Mouse (Mus musculus): Measurements from ENCODE around the gene Wdr35. TPM values are rescaled to one million over a fixed set of nuclear protein-coding genes. Genes with fewer than 3 reads are reported as not detected.

The Wdr35 gene
- polyA plus RNA-seq, 1 experiment: 7.5 TPM

DNA sequence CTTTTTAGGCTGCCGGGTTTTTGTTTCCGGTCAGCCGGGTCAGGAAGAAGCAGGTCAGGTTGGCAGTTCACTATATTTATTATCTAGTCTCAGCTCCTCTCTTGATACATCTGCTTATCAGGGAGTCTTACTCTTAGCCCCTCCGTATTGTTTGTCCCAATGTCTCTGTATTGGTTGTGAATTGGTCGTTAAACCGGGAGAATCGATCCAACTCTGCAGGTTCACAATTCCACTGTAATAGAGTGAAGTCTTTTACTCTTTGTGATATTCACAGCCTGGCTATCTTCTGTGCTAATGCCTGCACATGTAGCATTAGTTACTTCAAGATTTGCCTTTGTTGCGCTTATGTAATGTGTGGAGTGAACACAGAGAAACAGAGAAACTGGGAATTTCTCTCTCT, 57.5 kb downstream of the Wdr35 start:
- no peak overlapping the region for H3K4me3 ChIP-seq (replicated peaks; ENCODE audit: control insufficient read depth, low read depth, low read length)
- WGBS: 33% methylated on average over 8 of the region's 8 CpGs
- no peak for TF ChIP-seq CTCF (IDR thresholded peaks at IDR 0.05; ENCODE audit: control insufficient read depth, insufficient read depth, low read length)
- TF ChIP-seq POLR2A (IDR thresholded peaks at IDR 0.05; ENCODE audit: borderline replicate concordance, control insufficient read depth, low read depth, low read length): no peak
- H3K4me1 ChIP-seq (ENCODE audit: control insufficient read depth, insufficient read depth, low read length): no peaks in the 10 kb centered on the region
- H3K27ac ChIP-seq (ENCODE audit: control insufficient read depth, insufficient read depth, low read depth, low read length, poor library complexity): no peak overlapping the region

DNA sequence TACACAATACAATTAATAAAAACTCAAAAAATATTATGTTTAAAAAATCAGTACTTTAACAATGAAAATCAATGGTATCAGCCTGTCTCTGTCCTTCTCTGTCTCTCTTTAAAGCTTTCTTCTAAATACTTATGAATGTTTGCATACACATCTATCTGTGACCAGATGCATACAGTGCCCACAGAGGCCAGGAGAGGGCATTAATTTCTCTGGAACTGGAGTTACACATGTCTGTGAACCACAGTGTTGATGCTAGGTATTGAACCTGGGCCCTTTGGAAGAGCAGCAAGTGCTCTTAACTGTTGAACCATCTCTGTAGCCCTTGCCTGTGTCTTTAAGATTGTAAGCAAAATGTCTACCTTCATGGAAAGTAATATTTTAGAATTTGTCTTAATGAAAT, 59.4 kb downstream of the Wdr35 start:
- H3K4me3 ChIP-seq (replicated peaks; ENCODE audit: control insufficient read depth, low read depth, low read length): no peak overlapping the region
- no peak overlapping the region for H3K27ac ChIP-seq (ENCODE audit: control insufficient read depth, insufficient read depth, low read depth, low read length, poor library complexity)
- no peaks in the 10 kb centered on the region for H3K4me1 ChIP-seq (ENCODE audit: control insufficient read depth, insufficient read depth, low read length)
- TF ChIP-seq CTCF (IDR thresholded peaks at IDR 0.05; ENCODE audit: control insufficient read depth, insufficient read depth, low read length) (no peak), POLR2A (IDR thresholded peaks at IDR 0.05; ENCODE audit: borderline replicate concordance, control insufficient read depth, low read depth, low read length) (no peak)

DNA sequence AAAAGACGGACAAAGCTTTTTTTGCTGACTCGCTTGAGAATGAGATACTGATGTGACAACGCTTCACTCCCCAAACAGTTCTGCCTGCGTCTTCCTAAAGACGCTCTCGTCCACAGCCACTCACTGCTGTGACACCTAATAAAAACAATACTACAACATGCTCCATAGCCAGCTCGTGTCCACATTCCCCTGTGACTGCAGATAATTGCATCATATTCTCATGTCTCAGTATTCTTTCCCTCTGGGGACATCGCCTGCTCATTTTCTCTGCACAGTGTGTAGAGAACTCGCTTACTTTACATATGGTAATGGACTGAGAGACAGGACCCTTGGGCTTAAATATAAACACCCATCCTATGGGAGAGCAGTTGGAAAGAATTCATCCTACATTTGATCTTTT, 62.7 kb downstream of the Wdr35 start:
- 82% methylated on average over 9 of the region's 9 CpGs for WGBS
- H3K4me3 ChIP-seq (replicated peaks; ENCODE audit: control insufficient read depth, low read depth, low read length): no peak overlapping the region
- no peak for TF ChIP-seq POLR2A (IDR thresholded peaks at IDR 0.05; ENCODE audit: borderline replicate concordance, control insufficient read depth, low read depth, low read length)
- TF ChIP-seq CTCF (IDR thresholded peaks at IDR 0.05; ENCODE audit: control insufficient read depth, insufficient read depth, low read length): no peak
- no peaks in the 10 kb centered on the region for H3K4me1 ChIP-seq (ENCODE audit: control insufficient read depth, insufficient read depth, low read length)
- H3K27ac ChIP-seq (ENCODE audit: control insufficient read depth, insufficient read depth, low read depth, low read length, poor library complexity): no peak overlapping the region

DNA sequence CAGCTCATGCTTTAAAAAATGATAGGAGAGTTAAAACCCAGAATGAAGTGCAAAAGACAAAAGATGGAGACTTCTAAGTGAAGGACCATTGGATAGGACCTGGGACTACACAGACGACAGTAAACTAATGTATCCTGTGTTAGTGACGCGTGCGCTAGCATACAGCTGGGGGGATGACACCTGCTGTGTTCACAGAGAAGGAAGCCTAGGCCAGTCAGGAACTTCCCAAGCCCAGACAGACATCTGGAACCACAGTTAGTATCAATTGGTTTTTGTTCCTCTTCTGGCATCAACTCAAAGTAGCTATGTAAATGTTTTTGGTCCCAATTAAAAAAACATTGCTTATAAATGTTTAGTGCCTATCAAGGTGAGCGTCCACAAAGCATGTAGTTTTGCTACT, 66.5 kb downstream of the Wdr35 start:
- H3K4me3 ChIP-seq (replicated peaks; ENCODE audit: control insufficient read depth, low read depth, low read length): no peak overlapping the region
- no peak for TF ChIP-seq POLR2A (IDR thresholded peaks at IDR 0.05; ENCODE audit: borderline replicate concordance, control insufficient read depth, low read depth, low read length)
- no peak for TF ChIP-seq CTCF (IDR thresholded peaks at IDR 0.05; ENCODE audit: control insufficient read depth, insufficient read depth, low read length)
- H3K27ac ChIP-seq (ENCODE audit: control insufficient read depth, insufficient read depth, low read depth, low read length, poor library complexity): no peak overlapping the region
- WGBS: 73% methylated on average over 5 of the region's 5 CpGs
- no peaks in the 10 kb centered on the region for H3K4me1 ChIP-seq (ENCODE audit: control insufficient read depth, insufficient read depth, low read length)

DNA sequence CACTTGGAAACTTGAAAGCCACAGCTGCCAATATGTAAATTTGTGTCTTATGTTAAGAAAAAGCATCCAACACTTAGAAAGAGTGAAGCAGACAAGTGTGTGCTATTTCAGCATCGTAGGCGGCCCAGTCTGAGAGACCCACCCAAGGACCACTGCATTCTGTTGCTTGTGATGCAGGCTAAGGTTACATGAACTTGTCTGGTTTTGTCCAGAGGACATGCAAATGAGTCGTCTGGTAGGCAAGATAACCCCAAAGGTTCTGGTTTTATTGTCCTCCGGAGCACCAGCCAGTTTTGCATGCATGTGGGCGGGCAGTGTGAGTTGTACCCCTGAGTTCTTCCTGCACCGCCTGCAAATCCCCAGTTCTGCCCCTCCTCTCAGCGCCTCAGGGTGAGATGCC, 67.0 kb downstream of the Wdr35 start:
- Histone ChIP-seq H3K4me1 (ENCODE audit: control insufficient read depth, insufficient read depth, low read length) (no peaks in the 10 kb centered on the region), H3K27ac (ENCODE audit: control insufficient read depth, insufficient read depth, low read depth, low read length, poor library complexity) (no peak overlapping the region), H3K4me3 (replicated peaks; ENCODE audit: control insufficient read depth, low read depth, low read length) (no peak overlapping the region)
- 82% methylated on average over 7 of the region's 7 CpGs for WGBS
- TF ChIP-seq CTCF (IDR thresholded peaks at IDR 0.05; ENCODE audit: control insufficient read depth, insufficient read depth, low read length) (no peak), POLR2A (IDR thresholded peaks at IDR 0.05; ENCODE audit: borderline replicate concordance, control insufficient read depth, low read depth, low read length) (no peak)

DNA sequence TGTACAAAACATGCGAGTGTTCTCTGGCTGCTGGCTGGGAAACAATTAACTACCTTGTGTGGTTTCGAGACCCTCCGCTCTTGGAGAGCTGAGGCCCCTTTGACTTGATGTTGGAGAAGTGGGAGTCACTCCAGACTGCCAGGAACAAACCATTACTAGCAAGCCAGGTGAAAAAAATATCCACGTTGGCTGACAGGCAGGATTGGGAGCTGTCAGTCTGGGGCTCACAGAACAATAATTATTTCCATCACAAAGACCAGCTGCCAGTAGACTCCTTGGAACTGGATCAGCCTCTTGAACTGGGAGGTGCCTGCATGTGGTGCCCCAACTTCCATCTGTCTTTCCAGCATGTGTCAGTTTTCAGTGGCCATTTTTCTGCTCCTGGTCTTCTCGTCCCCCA, 68.6 kb downstream of the Wdr35 start:
- TF ChIP-seq POLR2A (IDR thresholded peaks at IDR 0.05; ENCODE audit: borderline replicate concordance, control insufficient read depth, low read depth, low read length) (no peak), CTCF (IDR thresholded peaks at IDR 0.05; ENCODE audit: control insufficient read depth, insufficient read depth, low read length) (no peak)
- Histone ChIP-seq H3K4me1 (ENCODE audit: control insufficient read depth, insufficient read depth, low read length) (no peaks in the 10 kb centered on the region), H3K27ac (ENCODE audit: control insufficient read depth, insufficient read depth, low read depth, low read length, poor library complexity) (no peak overlapping the region), H3K4me3 (replicated peaks; ENCODE audit: control insufficient read depth, low read depth, low read length) (no peak overlapping the region)
- 82% methylated on average over 5 of the region's 5 CpGs for WGBS

DNA sequence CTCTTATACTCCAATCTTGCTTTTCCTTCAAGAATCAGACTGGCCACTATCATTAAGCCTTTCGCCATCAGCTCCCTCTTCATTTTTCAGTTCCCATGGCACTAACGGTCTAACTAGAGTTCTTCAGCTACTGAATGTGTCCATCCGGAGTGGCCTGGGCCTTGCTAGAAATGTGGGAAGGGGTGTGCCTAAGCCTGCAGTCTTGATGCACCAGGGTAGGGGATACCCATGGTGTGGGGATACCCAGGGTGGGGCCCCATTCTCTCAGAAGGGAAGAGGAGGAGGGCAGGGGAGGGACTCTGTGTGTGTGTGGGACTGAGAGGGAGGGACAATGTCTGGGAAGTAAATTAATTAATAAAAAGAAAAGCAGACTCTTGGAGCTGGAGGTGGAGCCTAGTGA, 69.1 kb downstream of the Wdr35 start:
- TF ChIP-seq POLR2A (IDR thresholded peaks at IDR 0.05; ENCODE audit: borderline replicate concordance, control insufficient read depth, low read depth, low read length) (no peak), CTCF (IDR thresholded peaks at IDR 0.05; ENCODE audit: control insufficient read depth, insufficient read depth, low read length) (no peak)
- Histone ChIP-seq H3K4me3 (replicated peaks; ENCODE audit: control insufficient read depth, low read depth, low read length) (no peak overlapping the region), H3K27ac (ENCODE audit: control insufficient read depth, insufficient read depth, low read depth, low read length, poor library complexity) (no peak overlapping the region), H3K4me1 (ENCODE audit: control insufficient read depth, insufficient read depth, low read length) (no peaks in the 10 kb centered on the region)
- WGBS: 86% methylated on average over 3 of the region's 3 CpGs

DNA sequence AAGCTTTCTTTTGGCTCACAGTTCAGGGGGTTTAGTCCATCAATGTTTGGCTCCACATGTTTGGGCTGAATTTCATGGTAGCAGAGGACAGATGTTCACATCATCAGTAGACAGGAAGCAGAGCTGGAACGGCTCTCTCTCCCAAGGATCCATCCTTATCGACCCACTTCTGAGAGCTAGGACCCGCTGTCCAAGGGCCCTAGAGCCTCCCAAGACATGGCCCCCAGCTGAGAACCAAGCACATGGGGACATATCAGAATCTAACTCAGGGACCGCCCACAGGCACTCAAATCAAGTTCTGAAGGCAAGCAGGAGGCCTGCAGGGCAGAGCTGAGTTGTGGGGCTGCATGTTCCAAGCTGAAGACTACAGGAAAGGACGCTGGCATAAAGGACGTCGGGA, 71.0 kb downstream of the Wdr35 start:
- Histone ChIP-seq H3K27ac (ENCODE audit: control insufficient read depth, insufficient read depth, low read depth, low read length, poor library complexity) (no peak overlapping the region), H3K4me3 (replicated peaks; ENCODE audit: control insufficient read depth, low read depth, low read length) (no peak overlapping the region), H3K4me1 (ENCODE audit: control insufficient read depth, insufficient read depth, low read length) (no peaks in the 10 kb centered on the region)
- no peak for TF ChIP-seq POLR2A (IDR thresholded peaks at IDR 0.05; ENCODE audit: borderline replicate concordance, control insufficient read depth, low read depth, low read length)
- no peak for TF ChIP-seq CTCF (IDR thresholded peaks at IDR 0.05; ENCODE audit: control insufficient read depth, insufficient read depth, low read length)
- WGBS: 85% methylated on average over 7 of the region's 7 CpGs

DNA sequence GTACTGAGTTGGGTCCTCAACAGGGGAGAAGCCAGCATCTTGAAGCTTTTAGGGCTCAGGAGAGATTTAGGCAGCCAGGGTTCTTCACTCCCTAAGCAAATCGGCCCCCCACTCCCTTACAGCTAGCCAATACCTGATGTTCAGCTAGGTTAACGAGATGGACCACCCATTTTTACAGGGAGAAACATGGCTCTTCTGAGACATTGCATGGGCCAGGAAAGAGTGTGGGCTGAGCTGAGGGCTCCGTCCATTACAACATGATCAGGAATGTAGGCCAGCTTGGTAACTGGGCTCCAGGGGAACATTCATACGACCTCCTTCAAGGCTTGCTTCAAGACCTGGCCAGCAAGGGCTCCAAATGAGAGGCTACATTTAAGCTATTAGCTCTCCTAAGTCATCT, 73.0 kb downstream of the Wdr35 start:
- H3K4me3 ChIP-seq (replicated peaks; ENCODE audit: control insufficient read depth, low read depth, low read length): no peak overlapping the region
- WGBS: 76% methylated on average over 4 of the region's 4 CpGs

More for the DNA sequence above, 73.0 kb downstream of the Wdr35 start:
- TF ChIP-seq POLR2A (IDR thresholded peaks at IDR 0.05; ENCODE audit: borderline replicate concordance, control insufficient read depth, low read depth, low read length): no peak
- Histone ChIP-seq H3K4me1 (ENCODE audit: control insufficient read depth, insufficient read depth, low read length) (no peaks in the 10 kb centered on the region), H3K27ac (ENCODE audit: control insufficient read depth, insufficient read depth, low read depth, low read length, poor library complexity) (no peak overlapping the region)
